Mouse (Mus musculus): ENCODE results near the gene Kctd19. TPM values are rescaled to one million over a fixed set of nuclear protein-coding genes. Genes with fewer than 3 reads are reported as not detected.
A peak's percentile ranks its signal among the peaks of the same experiment; 100 is the strongest.

The Kctd19 gene
- total RNA-seq, 1 experiment, result 0.18 TPM

DNA sequence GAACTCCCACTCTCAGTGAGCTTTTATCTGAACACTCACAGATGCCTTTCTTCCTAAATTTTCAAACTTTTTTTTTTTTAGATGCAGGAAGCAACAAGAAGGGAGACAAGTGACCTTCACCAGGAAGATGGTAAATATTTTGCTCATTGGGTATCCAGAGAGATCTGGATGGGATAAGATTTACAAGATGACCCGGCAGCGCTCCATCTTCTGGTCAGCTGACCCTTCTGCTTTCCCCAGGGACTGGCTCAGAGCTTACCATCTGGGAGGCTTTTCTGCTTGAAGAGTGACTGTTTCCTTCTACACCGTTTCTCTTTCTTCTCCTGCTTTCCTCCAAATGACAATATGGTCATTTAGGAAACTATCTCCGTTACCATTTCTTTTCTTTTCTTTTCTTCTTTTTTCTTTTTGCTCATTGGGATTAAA, 32.8 kb upstream of the Kctd19 start:
- in situ Hi-C loops (cut with MboI; ENCODE audit: low sequenced_read_pairs in 2 of 2, unreplicated experiment in 2 of 2), result no loop called here

DNA sequence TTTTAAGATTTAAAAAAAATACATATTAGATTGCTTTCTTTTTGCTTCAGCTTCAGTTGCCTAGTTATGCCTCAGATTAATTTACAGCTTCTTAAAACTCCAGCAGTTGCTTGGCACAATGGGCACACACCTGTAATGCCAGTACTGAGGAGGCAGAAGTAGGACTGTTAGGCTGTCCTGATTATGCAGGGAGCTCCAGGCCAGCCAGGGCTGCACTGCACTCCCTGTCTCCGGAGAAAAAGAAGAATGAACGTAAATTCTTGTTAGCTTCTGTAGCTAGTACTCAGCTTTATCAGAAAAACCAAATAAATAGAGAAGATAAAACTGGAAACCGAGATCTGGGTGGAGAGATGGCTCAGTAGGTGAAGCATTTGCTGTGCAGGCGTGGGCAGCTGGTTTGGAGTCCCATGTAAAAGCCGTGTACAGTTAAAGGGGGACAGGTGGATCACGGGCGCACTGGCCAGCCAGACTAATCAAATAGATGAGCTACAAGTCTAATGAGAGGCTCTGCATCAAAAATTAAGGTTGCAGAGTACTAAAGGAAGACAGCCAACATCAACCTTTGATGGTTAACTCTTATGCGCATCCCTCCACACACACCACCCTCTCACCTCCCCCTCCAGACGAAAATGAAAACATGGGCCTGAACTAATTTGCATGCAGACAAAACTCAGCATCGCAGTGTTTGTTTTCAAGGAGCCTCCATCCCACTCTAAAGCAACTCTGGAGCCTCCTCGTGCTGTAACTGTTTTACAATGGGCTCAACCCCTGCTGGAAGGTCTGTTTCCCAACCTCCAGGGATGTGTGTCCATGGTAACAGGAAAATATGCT, 32.2 kb upstream of the Kctd19 start:
- DNase-seq (ENCODE audit: low read depth, low spot score), result no peak
- H3K9me3 ChIP-seq (ENCODE audit: control insufficient read depth, insufficient read depth, low read depth, low read length), result no peaks in the 10 kb centered on the region
- TF ChIP-seq MAFK (IDR thresholded peaks at IDR 0.05; ENCODE audit: insufficient read depth, low read depth, low read length) (no peak), ZNF384 (IDR thresholded peaks at IDR 0.05; ENCODE audit: low read depth, low read length) (no peak), ZC3H11A (IDR thresholded peaks at IDR 0.05; ENCODE audit: borderline replicate concordance, low read depth, low read length) (no peak), HCFC1 (IDR thresholded peaks at IDR 0.05; ENCODE audit: borderline replicate concordance, insufficient read depth, low read length) (no peak), CHD2 (IDR thresholded peaks at IDR 0.05; ENCODE audit: low read depth, low read length) (no peak)
- in situ Hi-C loops (cut with MboI; ENCODE audit: low sequenced_read_pairs in 2 of 2, unreplicated experiment in 2 of 2), result no loop called here
- H3K4me1 ChIP-seq (ENCODE audit: control insufficient read depth in 2 of 2, insufficient read depth in 2 of 2, low read length in 2 of 2, poor library complexity in 1 of 2), result peaks cover 0 to 7% of the 10 kb centered on the region in 2 experiments; a peak in 1 of 4 replicates
- peak overlapping the region; percentile 10; the same call in 1 of the 2 replicates for H3K27ac ChIP-seq (ENCODE audit: insufficient read depth, low read depth, low read length, poor library complexity, severe bottlenecking)
- no peaks in the 10 kb centered on the region for H3K36me3 ChIP-seq (ENCODE audit: control insufficient read depth, insufficient read depth, low read length, poor library complexity, severe bottlenecking)
- no peak overlapping the region for H3K9ac ChIP-seq (ENCODE audit: insufficient read depth, low read depth, low read length, poor library complexity, severe bottlenecking)
- no peak overlapping the region for H3K4me3 ChIP-seq (ENCODE audit: insufficient read depth in 1 of 2, low read depth in 1 of 2, low read length in 2 of 2, poor library complexity in 1 of 2, severe bottlenecking in 1 of 2)

More for the DNA sequence above, 32.8 kb upstream of the Kctd19 start:
- no peaks in the 10 kb centered on the region for H3K36me3 ChIP-seq (ENCODE audit: control insufficient read depth, insufficient read depth, low read length, poor library complexity, severe bottlenecking)
- no peak for DNase-seq (ENCODE audit: low read depth, low spot score)
- no peak overlapping the region for H3K4me3 ChIP-seq (ENCODE audit: insufficient read depth in 1 of 2, low read depth in 1 of 2, low read length in 2 of 2, poor library complexity in 1 of 2, severe bottlenecking in 1 of 2)
- TF ChIP-seq ZNF384 (IDR thresholded peaks at IDR 0.05; ENCODE audit: low read depth, low read length) (no peak), CHD2 (IDR thresholded peaks at IDR 0.05; ENCODE audit: low read depth, low read length) (no peak), MAFK (IDR thresholded peaks at IDR 0.05; ENCODE audit: insufficient read depth, low read depth, low read length) (no peak), HCFC1 (IDR thresholded peaks at IDR 0.05; ENCODE audit: borderline replicate concordance, insufficient read depth, low read length) (no peak), ZC3H11A (IDR thresholded peaks at IDR 0.05; ENCODE audit: borderline replicate concordance, low read depth, low read length) (no peak)
- peaks cover 0 to 7% of the 10 kb centered on the region in 2 experiments; a peak in 1 of 4 replicates for H3K4me1 ChIP-seq (ENCODE audit: control insufficient read depth in 2 of 2, insufficient read depth in 2 of 2, low read length in 2 of 2, poor library complexity in 1 of 2)
- H3K27ac ChIP-seq (ENCODE audit: insufficient read depth, low read depth, low read length, poor library complexity, severe bottlenecking), result no peak overlapping the region
- no peak overlapping the region for H3K9ac ChIP-seq (ENCODE audit: insufficient read depth, low read depth, low read length, poor library complexity, severe bottlenecking)
- no peaks in the 10 kb centered on the region for H3K9me3 ChIP-seq (ENCODE audit: control insufficient read depth, insufficient read depth, low read depth, low read length)

DNA sequence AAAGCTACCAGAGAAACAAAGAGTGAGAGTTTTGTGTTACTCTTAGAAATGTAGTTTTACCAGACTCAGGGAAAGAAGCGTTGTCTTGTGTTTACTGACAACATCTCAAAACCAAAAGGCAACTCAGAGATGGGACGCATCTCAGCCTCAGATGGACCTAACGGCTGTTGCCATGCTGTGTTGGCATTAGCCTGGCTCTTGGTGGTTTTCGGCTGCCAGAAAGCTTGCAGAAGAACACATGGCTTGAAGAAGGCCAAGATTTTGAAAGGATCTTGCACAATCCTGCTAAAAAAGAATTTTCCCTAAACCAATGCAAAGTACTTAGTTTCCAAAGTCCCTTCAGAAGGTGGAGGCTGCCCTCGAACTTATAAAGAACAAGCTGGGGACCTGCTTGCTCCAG, 29.4 kb upstream of the Kctd19 start:
- no peaks in the 10 kb centered on the region for H3K9me3 ChIP-seq (ENCODE audit: control insufficient read depth, insufficient read depth, low read depth, low read length)
- in situ Hi-C loops (cut with MboI; ENCODE audit: low sequenced_read_pairs in 2 of 2, unreplicated experiment in 2 of 2), result no loop called here
- no peak overlapping the region for H3K27ac ChIP-seq (ENCODE audit: insufficient read depth, low read depth, low read length, poor library complexity, severe bottlenecking)
- DNase-seq (ENCODE audit: low read depth, low spot score), result no peak
- H3K36me3 ChIP-seq (ENCODE audit: control insufficient read depth, insufficient read depth, low read length, poor library complexity, severe bottlenecking), result no peaks in the 10 kb centered on the region
- H3K4me3 ChIP-seq (ENCODE audit: insufficient read depth in 1 of 2, low read depth in 1 of 2, low read length in 2 of 2, poor library complexity in 1 of 2, severe bottlenecking in 1 of 2), result no peak overlapping the region
- no peak for TF ChIP-seq CHD2 (IDR thresholded peaks at IDR 0.05; ENCODE audit: low read depth, low read length)
- TF ChIP-seq ZC3H11A (IDR thresholded peaks at IDR 0.05; ENCODE audit: borderline replicate concordance, low read depth, low read length), result no peak
- TF ChIP-seq HCFC1 (IDR thresholded peaks at IDR 0.05; ENCODE audit: borderline replicate concordance, insufficient read depth, low read length), result no peak
- TF ChIP-seq ZNF384 (IDR thresholded peaks at IDR 0.05; ENCODE audit: low read depth, low read length), result no peak
- TF ChIP-seq MAFK (IDR thresholded peaks at IDR 0.05; ENCODE audit: insufficient read depth, low read depth, low read length), result no peak
- H3K4me1 ChIP-seq (ENCODE audit: control insufficient read depth in 2 of 2, insufficient read depth in 2 of 2, low read length in 2 of 2, poor library complexity in 1 of 2), result peaks cover 0 to 7% of the 10 kb centered on the region in 2 experiments; a peak in 1 of 4 replicates
- H3K9ac ChIP-seq (ENCODE audit: insufficient read depth, low read depth, low read length, poor library complexity, severe bottlenecking), result no peak overlapping the region

DNA sequence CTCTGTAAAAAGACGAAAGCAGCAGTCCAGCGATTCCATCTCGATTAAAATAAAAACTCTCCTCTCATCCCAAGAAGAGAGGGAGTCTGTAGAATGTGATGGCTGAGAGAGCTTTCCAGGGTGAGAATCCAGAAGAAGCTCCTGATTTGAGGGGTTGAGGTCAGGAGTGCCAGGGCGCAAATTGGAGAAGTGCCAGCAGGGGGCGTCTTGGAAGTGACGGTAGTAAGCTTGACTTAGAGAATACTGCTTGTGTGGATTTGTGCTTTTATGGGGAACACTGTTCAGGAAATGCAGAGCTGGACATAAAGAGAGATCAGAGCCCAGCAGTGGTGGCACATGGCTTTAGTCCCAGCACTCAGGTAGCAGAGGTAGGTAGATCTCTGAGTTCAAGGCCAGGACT, 28.1 kb upstream of the Kctd19 start:
- no peak overlapping the region for H3K27ac ChIP-seq (ENCODE audit: insufficient read depth, low read depth, low read length, poor library complexity, severe bottlenecking)
- H3K4me1 ChIP-seq (ENCODE audit: control insufficient read depth in 2 of 2, insufficient read depth in 2 of 2, low read length in 2 of 2, poor library complexity in 1 of 2), result peaks cover 0 to 7% of the 10 kb centered on the region in 2 experiments; a peak in 1 of 4 replicates
- no peaks in the 10 kb centered on the region for H3K36me3 ChIP-seq (ENCODE audit: control insufficient read depth, insufficient read depth, low read length, poor library complexity, severe bottlenecking)
- DNase-seq (ENCODE audit: low read depth, low spot score), result peak; percentile 75
- no peak overlapping the region for H3K4me3 ChIP-seq (ENCODE audit: insufficient read depth in 1 of 2, low read depth in 1 of 2, low read length in 2 of 2, poor library complexity in 1 of 2, severe bottlenecking in 1 of 2)
- H3K9ac ChIP-seq (ENCODE audit: insufficient read depth, low read depth, low read length, poor library complexity, severe bottlenecking), result no peak overlapping the region
- TF ChIP-seq ZC3H11A (IDR thresholded peaks at IDR 0.05; ENCODE audit: borderline replicate concordance, low read depth, low read length), result 0 out of 2 replicates have a peak, but pooled peaks have one; percentile 14
- TF ChIP-seq MAFK (IDR thresholded peaks at IDR 0.05; ENCODE audit: insufficient read depth, low read depth, low read length), result no peak
- no peaks in the 10 kb centered on the region for H3K9me3 ChIP-seq (ENCODE audit: control insufficient read depth, insufficient read depth, low read depth, low read length)
- in situ Hi-C loops (cut with MboI; ENCODE audit: low sequenced_read_pairs in 2 of 2, unreplicated experiment in 2 of 2), result no loop called here

Data from ES-E14 (cell line).